Mouse (Mus musculus) C3H10T1/2 (cell line): ENCODE data around the gene Muc15. TPM values are rescaled to one million over a fixed set of nuclear protein-coding genes. Genes with fewer than 3 reads are reported as not detected.

Source experiments
- polyA plus RNA-seq, 2 experiments: library from polyadenylated mRNA; unstranded; fragments of >200 nt; fragmentation: generic; extraction: Trizol; gene quantifications; one replicate each; pipeline ENCODE4 v1.2.1; 2012; ENCODE audit warnings: missing spikeins in 2 of 2

Muc15 gene
- polyA plus RNA-seq, result not detected

DNA sequence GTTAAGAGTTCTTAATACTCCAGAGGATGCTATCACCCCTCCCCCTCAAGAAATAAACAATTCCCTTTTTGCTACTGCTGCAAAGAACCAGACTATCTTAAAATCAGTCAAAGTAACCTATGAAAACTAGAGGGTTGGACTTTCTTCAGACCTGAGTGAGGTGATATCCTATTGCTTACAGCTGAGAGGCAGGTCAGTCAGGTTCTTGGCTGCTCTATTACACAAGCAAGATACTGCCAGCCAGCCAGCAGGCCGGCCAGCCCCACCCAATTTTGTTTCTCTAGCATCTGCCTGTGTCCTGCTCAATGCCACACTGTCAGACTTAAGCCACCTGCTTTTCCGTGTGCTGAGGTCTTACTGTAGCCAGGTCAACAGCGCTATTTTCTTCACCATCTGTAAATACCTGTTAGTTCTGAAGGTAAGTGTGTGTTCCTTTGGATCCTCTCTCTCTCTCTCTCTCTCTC is at the start of gene Muc15:
Muc15 (plus strand) TSS at position 51 of the 464 bp plus-strand sequence.

Other genes with a start within 250 kb of the Muc15 start
- gene Slc5a12, start 124.0 kb upstream of the Muc15 start, polyA plus RNA-seq, result not detected
- gene Ano3, start 229.6 kb downstream of the Muc15 start, polyA plus RNA-seq, result under 1 TPM in 1 of 2 experiments, not detected in 1; 0.02 TPM